Mouse (Mus musculus): ENCODE data around the gene Mctp1.

DNA sequence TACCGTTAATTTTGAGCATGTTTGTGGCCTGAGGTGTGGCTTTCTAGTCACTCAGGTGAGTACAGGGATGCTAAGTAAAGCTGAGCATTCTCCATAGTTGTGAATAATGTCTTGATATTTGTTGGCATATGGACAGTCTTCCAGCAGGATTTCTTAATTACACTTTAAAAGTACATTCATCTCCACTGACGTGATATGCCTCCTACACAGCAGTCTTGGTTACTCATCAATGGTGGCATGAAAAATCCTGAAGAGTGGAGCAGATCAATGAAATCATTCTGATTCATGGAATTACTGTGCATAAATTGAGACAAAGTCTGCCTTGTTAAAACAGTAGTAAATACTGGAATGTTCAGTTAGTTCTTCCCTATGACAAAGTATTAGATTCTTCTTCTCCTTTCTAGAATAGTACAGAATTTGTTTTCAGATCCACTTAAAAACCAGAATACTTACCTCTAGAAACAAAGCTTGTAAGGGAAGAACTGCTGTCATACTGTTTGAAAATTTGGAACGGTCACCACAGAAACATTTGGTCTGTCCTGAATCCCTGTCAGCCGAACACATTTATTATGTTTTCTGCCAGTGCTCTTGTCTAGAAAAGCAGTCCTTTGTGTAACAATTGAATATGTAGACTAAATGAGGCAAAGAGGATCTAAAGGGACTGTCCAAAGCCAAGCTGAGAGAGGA is 511.6 kb downstream of the Mctp1 start:
- TF ChIP-seq CTCF (IDR thresholded peaks at IDR 0.05 in 2 of 3, conservative IDR thresholded peaks at IDR 0.05 in 1 of 3; ENCODE audit: control insufficient read depth in 1 of 3, insufficient read depth in 1 of 3, low read depth in 2 of 3, low read length in 3 of 3, poor library complexity in 1 of 3, severe bottlenecking in 1 of 3) (no peak), TCF12 (IDR thresholded peaks at IDR 0.05; ENCODE audit: low read depth, low read length) (no peak), HCFC1 (IDR thresholded peaks at IDR 0.05; ENCODE audit: low read depth, low read length) (no peak), POLR2A (IDR thresholded peaks at IDR 0.05; ENCODE audit: control insufficient read depth in 1 of 2, insufficient read depth in 1 of 2, low read depth in 1 of 2, low read length in 2 of 2, poor library complexity in 1 of 2) (no peak)
